Mouse (Mus musculus): ENCODE measurements at regions not wholly inside any gene's neighbourhood (a gene's known extent, or its start where the extent isn't known, plus 50 kb on each side); places are given as distances from the start of the nearest gene placed in this dataset.

DNA sequence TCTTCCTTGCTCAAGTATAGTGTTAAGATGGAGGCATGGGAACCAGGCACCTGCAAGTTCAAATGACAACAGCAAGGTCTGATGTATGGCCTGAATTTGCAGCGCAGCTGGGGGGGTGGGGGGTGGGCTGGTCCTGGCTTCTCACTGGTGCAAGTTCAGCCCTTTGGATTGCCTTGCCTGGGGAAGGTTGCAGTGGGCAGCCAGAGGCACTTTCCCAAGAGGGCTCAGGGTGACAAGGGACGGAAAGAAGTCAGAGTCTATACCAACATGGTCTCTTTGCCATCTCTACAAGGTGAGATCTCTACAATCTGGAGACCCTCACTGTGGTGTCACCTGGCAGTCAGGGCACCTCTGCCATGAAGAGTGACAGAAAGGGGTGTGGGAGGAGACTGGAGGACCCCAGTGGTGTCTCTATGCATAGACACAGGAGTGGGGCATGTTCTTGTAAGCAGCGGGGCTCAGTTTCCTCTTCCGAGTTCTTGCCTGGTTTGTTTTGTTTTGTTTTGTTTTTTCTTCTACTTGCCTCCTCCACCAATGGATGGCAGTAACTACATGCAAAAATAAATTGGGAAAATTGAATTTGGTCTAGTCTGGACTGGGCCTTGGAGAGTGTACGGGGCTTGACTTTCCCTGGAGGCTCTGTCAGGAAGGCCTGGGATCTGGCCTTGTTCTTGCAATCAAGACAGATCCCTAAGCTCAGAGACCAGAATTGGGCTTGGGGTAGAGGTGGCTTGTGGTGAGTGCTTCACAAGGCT, 284.4 kb upstream of the Cnr1 start:
- no peak overlapping the region for H3K4me2 ChIP-seq (ENCODE audit: low read depth, low read length)
- H3K27ac ChIP-seq (ENCODE audit: low read depth): no peak overlapping the region
- H3K36me3 ChIP-seq (replicated peaks; ENCODE audit: insufficient read depth, low read length): no peaks in the 10 kb centered on the region
- DNase-seq: no peak
- H3K27me3 ChIP-seq (ENCODE audit: insufficient read depth, low read length): no peaks in the 10 kb centered on the region
- H3K4me1 ChIP-seq (ENCODE audit: insufficient read depth): no peaks in the 10 kb centered on the region
- H3K9me3 ChIP-seq (ENCODE audit: low read length): no peaks in the 10 kb centered on the region
- no peak for ATAC-seq
- no peak overlapping the region for H3K9ac ChIP-seq (replicated peaks)
- H3K4me3 ChIP-seq (ENCODE audit: low read depth, low read length): no peak overlapping the region
- TF ChIP-seq EP300 (IDR thresholded peaks at IDR 0.05; ENCODE audit: low read depth) (no peak), CTCF (IDR thresholded peaks at IDR 0.05; ENCODE audit: low read depth) (no peak)
- 82% methylated on average over 5 of the region's 5 CpGs for WGBS (ENCODE audit: insufficient replicate concordance)

DNA sequence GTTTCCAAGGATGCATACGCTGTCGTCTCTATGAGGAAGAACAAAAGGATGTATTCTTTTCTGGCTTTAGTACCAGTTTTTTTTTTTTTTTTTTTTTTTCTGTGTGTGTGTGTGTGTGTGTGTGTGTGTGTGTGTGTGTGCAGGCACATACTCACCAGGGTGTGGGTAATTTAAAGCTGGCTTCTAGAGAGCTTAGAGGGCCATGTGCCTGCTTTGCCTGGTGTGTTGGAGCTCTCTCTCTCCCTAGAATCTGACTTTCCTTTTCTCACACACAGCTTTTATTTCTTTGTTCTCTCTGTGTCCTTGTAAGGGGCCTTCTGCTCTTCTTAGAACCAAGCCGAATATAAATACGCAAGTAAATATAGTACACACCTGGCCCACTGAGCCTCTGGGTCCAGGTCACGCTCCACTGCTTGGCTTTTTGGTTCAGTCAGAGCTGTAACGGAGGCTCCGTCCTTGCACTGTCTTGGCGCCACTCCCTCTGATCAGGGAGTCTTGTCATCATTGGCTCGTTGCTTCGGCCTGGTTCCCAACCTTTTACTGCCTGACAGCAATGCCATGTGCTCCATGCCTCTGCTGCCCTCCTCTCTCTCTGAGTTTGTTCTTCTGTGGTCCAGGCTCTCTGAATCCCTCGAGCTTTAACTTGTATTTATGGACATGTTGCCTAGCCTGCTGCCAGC, 283.7 kb upstream of the Cnr1 start:
- Histone ChIP-seq H3K9ac (replicated peaks) (no peak overlapping the region), H3K9me3 (ENCODE audit: low read length) (no peaks in the 10 kb centered on the region), H3K36me3 (replicated peaks; ENCODE audit: insufficient read depth, low read length) (no peaks in the 10 kb centered on the region), H3K27ac (ENCODE audit: low read depth) (no peak overlapping the region), H3K4me2 (ENCODE audit: low read depth, low read length) (no peak overlapping the region), H3K4me3 (ENCODE audit: low read depth, low read length) (no peak overlapping the region), H3K27me3 (ENCODE audit: insufficient read depth, low read length) (no peaks in the 10 kb centered on the region), H3K4me1 (ENCODE audit: insufficient read depth) (no peaks in the 10 kb centered on the region)
- TF ChIP-seq CTCF (IDR thresholded peaks at IDR 0.05; ENCODE audit: low read depth): no peak
- TF ChIP-seq EP300 (IDR thresholded peaks at IDR 0.05; ENCODE audit: low read depth): no peak
- DNase-seq (no peak), ATAC-seq (no peak)
- 80% methylated on average over 11 of the region's 11 CpGs for WGBS (ENCODE audit: insufficient replicate concordance)

DNA sequence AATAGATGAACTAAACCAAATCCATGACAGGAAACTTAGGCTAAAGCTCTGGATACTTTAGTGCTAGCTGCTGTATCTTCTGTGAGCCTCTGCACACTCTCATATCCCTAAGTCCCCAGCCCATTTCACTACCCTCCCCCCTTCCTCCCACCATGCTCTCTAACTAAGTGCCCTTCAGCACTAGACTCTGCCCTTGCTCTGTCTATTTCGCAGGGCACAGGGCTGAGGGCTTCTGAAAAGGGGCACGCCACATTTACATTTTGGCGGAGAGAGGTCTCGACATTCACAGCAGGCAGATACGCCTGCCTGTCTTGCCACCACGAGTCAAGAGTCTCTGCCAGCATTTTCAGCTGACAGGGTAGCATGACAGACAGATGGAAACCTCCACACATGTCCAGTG, 282.5 kb upstream of the Cnr1 start:
- H3K27ac ChIP-seq (ENCODE audit: low read depth): no peak overlapping the region
- H3K27me3 ChIP-seq (ENCODE audit: insufficient read depth, low read length): no peaks in the 10 kb centered on the region
- no peak for ATAC-seq
- no peak overlapping the region for H3K4me3 ChIP-seq (ENCODE audit: low read depth, low read length)
- no peak overlapping the region for H3K4me2 ChIP-seq (ENCODE audit: low read depth, low read length)
- no peaks in the 10 kb centered on the region for H3K9me3 ChIP-seq (ENCODE audit: low read length)
- no peak overlapping the region for H3K9ac ChIP-seq (replicated peaks)
- 75% methylated on average over 6 of the region's 6 CpGs for WGBS (ENCODE audit: insufficient replicate concordance)
- TF ChIP-seq EP300 (IDR thresholded peaks at IDR 0.05; ENCODE audit: low read depth): no peak
- H3K4me1 ChIP-seq (ENCODE audit: insufficient read depth): no peaks in the 10 kb centered on the region
- no peaks in the 10 kb centered on the region for H3K36me3 ChIP-seq (replicated peaks; ENCODE audit: insufficient read depth, low read length)
- no peak for DNase-seq

DNA sequence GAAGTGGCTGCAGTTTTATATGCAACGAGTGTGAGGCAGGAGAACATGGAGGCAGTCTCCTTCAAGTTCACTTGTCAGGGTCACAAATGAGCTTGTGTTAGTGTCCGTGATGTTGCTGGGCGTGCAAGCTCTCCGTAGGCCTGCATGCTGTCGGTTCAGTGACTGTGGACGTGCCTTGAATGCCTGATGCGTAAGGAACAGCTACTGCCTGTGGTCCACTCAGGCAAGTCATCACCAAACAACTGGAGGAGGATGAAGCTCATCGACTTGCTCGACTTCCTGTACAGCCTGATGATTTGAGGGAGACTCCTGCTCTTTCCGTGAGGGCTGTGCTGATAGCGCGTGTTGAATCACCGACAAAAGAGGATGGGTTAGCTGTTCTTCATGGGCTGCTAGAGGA, 281.9 kb upstream of the Cnr1 start:
- no peaks in the 10 kb centered on the region for H3K27me3 ChIP-seq (ENCODE audit: insufficient read depth, low read length)
- H3K4me3 ChIP-seq (ENCODE audit: low read depth, low read length): no peak overlapping the region
- no peak for TF ChIP-seq EP300 (IDR thresholded peaks at IDR 0.05; ENCODE audit: low read depth)
- TF ChIP-seq CTCF (IDR thresholded peaks at IDR 0.05; ENCODE audit: low read depth): no peak
- H3K4me1 ChIP-seq (ENCODE audit: insufficient read depth): no peaks in the 10 kb centered on the region
- no peaks in the 10 kb centered on the region for H3K9me3 ChIP-seq (ENCODE audit: low read length)
- no peak overlapping the region for H3K4me2 ChIP-seq (ENCODE audit: low read depth, low read length)
- no peak overlapping the region for H3K27ac ChIP-seq (ENCODE audit: low read depth)
- 76% methylated on average over 13 of the region's 13 CpGs for WGBS (ENCODE audit: insufficient replicate concordance)
- ATAC-seq: no peak
- DNase-seq: no peak
- H3K9ac ChIP-seq (replicated peaks): no peak overlapping the region
- H3K36me3 ChIP-seq (replicated peaks; ENCODE audit: insufficient read depth, low read length): no peaks in the 10 kb centered on the region

DNA sequence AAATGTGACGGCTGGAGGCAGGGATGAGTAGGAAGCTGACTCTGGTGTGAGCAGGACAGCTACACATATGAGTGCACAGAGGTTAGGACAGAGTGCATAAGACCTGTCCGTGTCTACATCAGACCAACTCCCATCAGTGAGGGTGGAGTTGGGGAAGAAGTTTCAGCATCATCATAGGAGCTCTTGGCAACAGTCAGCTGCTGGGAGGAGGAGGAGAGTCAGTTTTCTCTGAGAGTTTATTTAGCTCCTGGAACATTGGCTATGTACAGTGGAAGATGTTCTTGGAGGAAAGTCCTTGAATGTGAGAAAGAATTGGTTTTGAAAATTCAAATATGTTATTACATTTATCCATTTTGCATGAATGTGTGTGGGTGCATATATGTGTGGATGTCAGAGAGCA, 279.2 kb upstream of the Cnr1 start:
- no peak for TF ChIP-seq EP300 (IDR thresholded peaks at IDR 0.05; ENCODE audit: low read depth)
- no peak for TF ChIP-seq CTCF (IDR thresholded peaks at IDR 0.05; ENCODE audit: low read depth)
- WGBS (ENCODE audit: insufficient replicate concordance): 75% methylated on average over 2 of the region's 2 CpGs
- H3K9me3 ChIP-seq (ENCODE audit: low read length): no peaks in the 10 kb centered on the region
- no peaks in the 10 kb centered on the region for H3K36me3 ChIP-seq (replicated peaks; ENCODE audit: insufficient read depth, low read length)
- DNase-seq (no peak), ATAC-seq (no peak)
- no peak overlapping the region for H3K4me2 ChIP-seq (ENCODE audit: low read depth, low read length)
- no peak overlapping the region for H3K4me3 ChIP-seq (ENCODE audit: low read depth, low read length)
- no peaks in the 10 kb centered on the region for H3K4me1 ChIP-seq (ENCODE audit: insufficient read depth)
- no peak overlapping the region for H3K27ac ChIP-seq (ENCODE audit: low read depth)
- no peaks in the 10 kb centered on the region for H3K27me3 ChIP-seq (ENCODE audit: insufficient read depth, low read length)
- no peak overlapping the region for H3K9ac ChIP-seq (replicated peaks)

DNA sequence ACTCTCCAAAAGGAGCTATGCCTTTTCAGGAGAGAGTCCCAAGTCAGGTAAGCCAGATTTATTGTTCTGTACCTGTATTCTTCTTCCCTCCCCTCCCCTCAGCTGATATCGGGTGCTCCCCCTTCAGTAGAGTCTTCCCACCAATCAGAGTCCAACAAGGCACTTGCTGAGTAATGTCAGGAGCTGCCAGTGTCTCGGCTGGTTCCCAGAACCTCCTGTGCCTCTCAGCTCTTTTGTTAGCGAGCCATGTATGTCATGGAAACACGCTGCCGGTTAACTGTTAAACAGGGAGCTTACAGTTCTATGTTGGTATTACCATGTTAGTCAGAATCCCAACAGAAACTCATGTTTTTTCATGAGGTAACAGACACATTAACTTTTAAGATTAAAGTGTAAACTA, 273.1 kb upstream of the Cnr1 start:
- no peak for ATAC-seq
- no peak for DNase-seq
- H3K9ac ChIP-seq (replicated peaks): no peak overlapping the region
- H3K27me3 ChIP-seq (ENCODE audit: insufficient read depth, low read length): no peaks in the 10 kb centered on the region
- TF ChIP-seq EP300 (IDR thresholded peaks at IDR 0.05; ENCODE audit: low read depth): no peak
- no peak for TF ChIP-seq CTCF (IDR thresholded peaks at IDR 0.05; ENCODE audit: low read depth)
- no peak overlapping the region for H3K4me3 ChIP-seq (ENCODE audit: low read depth, low read length)
- H3K27ac ChIP-seq (ENCODE audit: low read depth): no peak overlapping the region
- H3K4me1 ChIP-seq (ENCODE audit: insufficient read depth): no peaks in the 10 kb centered on the region
- WGBS (ENCODE audit: insufficient replicate concordance): 81% methylated on average over 5 of the region's 5 CpGs
- H3K9me3 ChIP-seq (ENCODE audit: low read length): no peaks in the 10 kb centered on the region
- H3K4me2 ChIP-seq (ENCODE audit: low read depth, low read length): no peak overlapping the region
- H3K36me3 ChIP-seq (replicated peaks; ENCODE audit: insufficient read depth, low read length): no peaks in the 10 kb centered on the region
